Mouse (Mus musculus) limb, embryonic 14.5 days (tissue): Measurements from ENCODE around the gene Col11a2. TPM values are rescaled to one million over a fixed set of nuclear protein-coding genes. Genes with fewer than 3 reads are reported as not detected.
"Not testable (repeated sequence)": the region's sequence is repeated elsewhere in the genome, so short reads cannot be mapped to it uniquely, and the experiment has no call there.

ENCODE experiments used
- ATAC-seq: fragments of 200-750 bp; cut with Nextera tagmentation; 2 replicates; pipeline ENCODE4 v1.8.0; 2017; ENCODE audit warnings: low read depth, moderate number of reproducible peaks, moderate TSS enrichment; ENCODE audit not compliant: low FRiP score
- DNase-seq: peaks from one replicate; pipeline ENCODE4 v3.0.0-alpha.2; 2015; ENCODE audit warnings: low spot score
- H3K27ac ChIP-seq: fragments of 300-500 bp; sonication (generic); replicated peaks from 2 replicates; pipeline ENCODE4 v1.5.1; 2014; ENCODE audit warnings: low read depth, mild to moderate bottlenecking, low read length, moderate library complexity, mixed read lengths
- H3K27me3 ChIP-seq: fragments of 300-500 bp; sonication (generic); 2 replicates; pipeline ENCODE4 v1.6.1; 2014; ENCODE audit warnings: low read length, mixed read lengths; ENCODE audit not compliant: control insufficient read depth, insufficient read depth
- H3K36me3 ChIP-seq: fragments of 300-500 bp; sonication (generic); 2 replicates; pipeline ENCODE4 v1.6.1; 2014; ENCODE audit warnings: mild to moderate bottlenecking, low read length, moderate library complexity, mixed read lengths; ENCODE audit not compliant: control insufficient read depth, insufficient read depth
- H3K4me1 ChIP-seq: fragments of 300-500 bp; sonication (generic); 2 replicates; pipeline ENCODE4 v1.6.1; 2014; ENCODE audit warnings: antibody characterized with exemption, low read length, mixed read lengths; ENCODE audit not compliant: control insufficient read depth, insufficient read depth
- H3K4me2 ChIP-seq: fragments of 300-500 bp; sonication (generic); replicated peaks from 2 replicates; pipeline ENCODE4 v1.6.1; 2014; ENCODE audit warnings: low read depth, mild to moderate bottlenecking, low read length, moderate library complexity; ENCODE audit not compliant: severe bottlenecking
- H3K4me3 ChIP-seq: fragments of 300-500 bp; sonication (generic); replicated peaks from 2 replicates; pipeline ENCODE4 v1.5.1; 2014; ENCODE audit warnings: low read length
- H3K9ac ChIP-seq: fragments of 300-500 bp; sonication (generic); 2 replicates; pipeline ENCODE4 v1.6.1; 2014; ENCODE audit warnings: mild to moderate bottlenecking, low read depth, low read length, moderate library complexity; ENCODE audit not compliant: severe bottlenecking
- H3K9me3 ChIP-seq: fragments of 300-500 bp; sonication (generic); 2 replicates; pipeline ENCODE4 v1.6.1; 2016; ENCODE audit warnings: low read length; ENCODE audit not compliant: control insufficient read depth
- POLR2A ChIP-seq: fragments of 200-500 bp; IDR thresholded peaks from 2 replicates; pipeline ENCODE4 v1.8.0; 2012; ENCODE audit warnings: inconsistent platforms, mild to moderate bottlenecking, moderate library complexity, borderline replicate concordance; ENCODE audit not compliant: insufficient read depth, insufficient read length; ENCODE audit errors: extremely low read depth
- WGBS: fragments of 180-500 bp; shearing (Covaris S2); extraction: QIAGEN DNeasy Blood & Tissue Kit; methylation state at CpG from one replicate; pipeline ENCODE4 v1.1.7; 2014; 5-methylcytosine and 5-hydroxymethylcytosine counted together
- polyA plus RNA-seq, 2 experiments: library from polyadenylated mRNA; depleted of rRNA in 1 of 2; stranded (reverse) in 1 of 2; unstranded in 1 of 2; fragments of >200 nt; fragmentation: Nextera tagmentation in 1 of 2; extraction: Ambion mirVana in 1 of 2; gene quantifications; 2 replicates each; pipeline versions ENCODE4 v1.2.1 to v1.2.3; 2012 to 2014

Gene Col11a2
- polyA plus RNA-seq (2012; rRNA removed), result 201 and 242 TPM in 2 replicates
- 71.6 and 72.1 TPM in 2 replicates for polyA plus RNA-seq (2014; fragmentation: Nextera tagmentation; extraction: Ambion mirVana)

GRCm38 (mm10) chr17:34038878-34039561, at the start of gene Col11a2:
TSS of gene Col11a2 (plus strand) at chr17:34039437.
- peaks cover 39% of the 10 kb centered on the region for H3K36me3 ChIP-seq
- DNase-seq (no peak), ATAC-seq (peak; percentile 35)
- no peaks in the 10 kb centered on the region for H3K27me3 ChIP-seq
- H3K4me1 ChIP-seq, result peaks cover 16% of the 10 kb centered on the region
- H3K9me3 ChIP-seq, result no peaks in the 10 kb centered on the region
- H3K4me3 ChIP-seq, result peak within 1 kb of the TSS; percentile 41
- peak within 1 kb of the TSS; percentile 63 for H3K27ac ChIP-seq
- no peak for TF ChIP-seq POLR2A
- H3K9ac ChIP-seq, result peak within 1 kb of the TSS; percentile 56
- WGBS, result 5% methylated on average over 25 of the region's 28 CpGs
- peak within 1 kb of the TSS; percentile 47 for H3K4me2 ChIP-seq

GRCm38 (mm10) chr17:33991788-33992664, 47.2 kb upstream of the Col11a2 start:
- no peak overlapping the region for H3K4me2 ChIP-seq
- H3K4me3 ChIP-seq, result no peak overlapping the region
- WGBS, result 31% methylated on average over 10 of the region's 10 CpGs
- H3K9me3 ChIP-seq, result no peaks in the 10 kb centered on the region
- DNase-seq (peak; percentile 75), ATAC-seq (no peak)
- no peak for TF ChIP-seq POLR2A
- no peak overlapping the region for H3K9ac ChIP-seq
- H3K36me3 ChIP-seq, result no peaks in the 10 kb centered on the region
- H3K4me1 ChIP-seq, result no peaks in the 10 kb centered on the region
- no peak overlapping the region for H3K27ac ChIP-seq
- no peaks in the 10 kb centered on the region for H3K27me3 ChIP-seq

- TF ChIP-seq POLR2A, result no peak
- H3K36me3 ChIP-seq, result no peaks in the 10 kb centered on the region
- H3K27ac ChIP-seq, result no peak overlapping the region
- 83% methylated on average over 8 of the region's 8 CpGs for WGBS
- H3K4me2 ChIP-seq, result no peak overlapping the region
- no peaks in the 10 kb centered on the region for H3K4me1 ChIP-seq
- H3K27me3 ChIP-seq, result peaks cover 7% of the 10 kb centered on the region; the same call in 1 of the 2 replicates
- ATAC-seq (no peak), DNase-seq (no peak)
- H3K9me3 ChIP-seq, result no peaks in the 10 kb centered on the region
- H3K9ac ChIP-seq, result no peak overlapping the region
- H3K4me3 ChIP-seq, result no peak overlapping the region
These were observed 44.3 kb upstream of the Col11a2 start for GRCm38 (mm10) chr17:33994959-33995358.

GRCm38 (mm10) chr17:33995651-33996050, 43.6 kb upstream of the Col11a2 start:
- Histone ChIP-seq H3K4me1 (no peaks in the 10 kb centered on the region), H3K9me3 (no peaks in the 10 kb centered on the region), H3K9ac (no peak overlapping the region), H3K27me3 (peaks cover 14% of the 10 kb centered on the region; the same call in 1 of the 2 replicates), H3K4me3 (no peak overlapping the region), H3K27ac (no peak overlapping the region), H3K36me3 (no peaks in the 10 kb centered on the region), H3K4me2 (no peak overlapping the region)
- WGBS, result 20% methylated on average over 3 of the region's 3 CpGs
- no peak for ATAC-seq
- DNase-seq, result no peak
- no peak for TF ChIP-seq POLR2A

- not testable (repeated sequence) for H3K36me3 ChIP-seq, H3K4me1 ChIP-seq, H3K9ac ChIP-seq, H3K4me2 ChIP-seq, H3K4me3 ChIP-seq, DNase-seq, ATAC-seq, H3K9me3 ChIP-seq, H3K27ac ChIP-seq
- WGBS, result 86% methylated on average over 2 of the region's 2 CpGs
- peaks cover 26% of the 10 kb centered on the region for H3K27me3 ChIP-seq
These were observed 42.2 kb upstream of the Col11a2 start for GRCm38 (mm10) chr17:33997025-33997424.

GRCm38 (mm10) chr17:33998697-33999096, 40.5 kb upstream of the Col11a2 start:
- not testable (repeated sequence) for ATAC-seq, H3K4me3 ChIP-seq, H3K4me1 ChIP-seq, H3K4me2 ChIP-seq, H3K27ac ChIP-seq, DNase-seq, H3K9me3 ChIP-seq, H3K9ac ChIP-seq, H3K36me3 ChIP-seq
- WGBS, result 55% methylated on average over 5 of the region's 5 CpGs
- H3K27me3 ChIP-seq, result peaks cover 28% of the 10 kb centered on the region
